Mouse (Mus musculus) frontal cortex, postnatal 14 days (tissue): Measurements from ENCODE around the gene Ccndbp1.
"Not testable (repeated sequence)": the region's sequence is repeated elsewhere in the genome, so short reads cannot be mapped to it uniquely, and the experiment has no call there.

Experiments
- DNase-seq, 2 experiments: peaks; one replicate each; pipeline ENCODE4 v3.0.0; 2022; ENCODE audit warnings: low spot score in 2 of 2

The Ccndbp1 gene

GRCm38 (mm10) chr2:121007925-121008663 lies at the start of gene Ccndbp1:
Gene Ccndbp1, plus strand, starts transcription at chr2:121008403.
- DNase-seq, result peak; percentile 64 to 68

DNA sequence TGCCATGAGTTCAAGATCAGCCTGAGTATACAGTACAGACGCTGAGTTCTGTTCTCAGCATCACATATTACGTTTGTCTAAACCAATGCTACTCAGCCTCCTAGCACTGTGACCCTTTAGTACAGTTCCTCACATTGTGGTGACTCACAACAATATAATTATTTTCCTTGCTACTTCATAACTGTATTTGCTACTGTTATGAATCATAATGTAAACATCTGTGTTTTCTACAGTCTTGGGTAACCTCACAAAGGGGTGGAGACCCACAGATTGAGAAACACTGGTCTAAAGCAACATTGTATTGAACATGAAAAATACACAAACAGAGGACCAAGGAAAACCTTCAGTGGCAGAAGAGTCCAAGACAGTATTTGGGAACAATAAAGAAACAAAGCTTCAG lies 48.8 kb upstream of the Ccndbp1 start:
- no peak for DNase-seq

- DNase-seq, result no peak
Observed at GRCm38 (mm10) chr2:120959827-120960226, 48.4 kb upstream of the Ccndbp1 start.

- no peak for DNase-seq
Observed at GRCm38 (mm10) chr2:120960261-120960660, 47.9 kb upstream of the Ccndbp1 start.

DNA sequence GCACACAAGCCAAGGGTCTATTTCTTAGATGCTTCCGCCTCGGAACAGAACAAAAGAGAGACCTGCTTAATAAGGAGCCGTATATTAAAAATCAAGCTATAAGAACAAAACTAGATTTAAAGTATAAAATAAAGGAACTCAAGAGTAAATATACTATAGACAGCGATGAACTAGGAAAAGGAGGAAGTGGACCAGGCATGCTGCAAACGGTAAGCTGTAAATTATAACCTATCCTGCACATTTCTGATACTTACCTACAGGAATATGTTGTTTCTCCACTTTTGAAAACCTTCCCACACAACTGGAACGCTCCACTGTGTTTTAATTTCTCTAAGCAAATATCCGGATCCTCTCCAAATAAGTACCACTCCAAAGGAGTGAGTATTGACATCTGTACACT lies 45.1 kb upstream of the Ccndbp1 start:
- no peak for DNase-seq

DNA sequence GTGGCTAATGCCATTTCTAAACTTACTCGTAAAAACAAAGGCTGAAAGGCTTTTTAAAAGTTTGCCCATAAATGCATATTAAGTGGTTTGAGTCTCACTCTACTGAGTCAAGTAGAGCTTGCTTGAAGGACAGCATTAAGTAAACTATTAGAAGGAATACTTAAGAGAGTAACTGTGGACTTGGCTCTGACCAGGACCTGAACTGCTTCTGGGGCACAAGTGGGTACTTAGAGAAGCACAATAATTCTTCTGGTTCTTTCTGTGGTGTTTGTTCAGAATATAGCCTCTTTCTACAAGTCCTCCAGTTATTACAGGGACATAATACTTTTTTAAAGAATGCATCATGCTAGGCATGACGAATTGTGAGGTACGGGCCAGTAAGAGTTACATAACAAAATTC lies 42.7 kb upstream of the Ccndbp1 start:
- DNase-seq, result no peak

- DNase-seq, result no peak
Observed at GRCm38 (mm10) chr2:120970045-120970539, 38.1 kb upstream of the Ccndbp1 start.

- peak; percentile 72 to 77 for DNase-seq
Observed at GRCm38 (mm10) chr2:120970559-120971080, 37.6 kb upstream of the Ccndbp1 start, which contains the start of gene Ubr1. Gene Ubr1, minus strand, starts transcription at chr2:120970715.

- DNase-seq, result no peak
Observed at GRCm38 (mm10) chr2:120971766-120972165, 36.4 kb upstream of the Ccndbp1 start.

- not testable (repeated sequence) for DNase-seq
Observed at GRCm38 (mm10) chr2:120972257-120972656, 35.9 kb upstream of the Ccndbp1 start.

DNA sequence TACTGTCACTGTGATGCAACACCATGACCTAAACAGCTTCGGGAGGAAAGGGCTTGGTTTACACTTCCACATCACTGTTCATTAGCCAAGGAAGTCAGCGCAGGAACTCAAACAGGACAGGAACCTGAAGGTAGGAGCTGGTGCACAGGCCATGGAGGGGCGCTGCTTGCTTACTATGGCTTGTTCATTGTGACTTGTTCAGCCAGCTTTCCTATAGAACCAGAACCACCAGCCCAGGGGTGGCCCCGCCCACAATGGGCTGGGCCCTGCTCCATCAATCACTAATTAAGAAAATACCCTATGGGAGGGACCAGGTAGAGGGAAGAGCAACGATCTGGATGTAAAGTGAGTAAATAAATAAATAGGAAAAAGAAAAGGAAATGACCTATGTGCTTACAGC lies 35.2 kb upstream of the Ccndbp1 start:
- no peak for DNase-seq

DNA sequence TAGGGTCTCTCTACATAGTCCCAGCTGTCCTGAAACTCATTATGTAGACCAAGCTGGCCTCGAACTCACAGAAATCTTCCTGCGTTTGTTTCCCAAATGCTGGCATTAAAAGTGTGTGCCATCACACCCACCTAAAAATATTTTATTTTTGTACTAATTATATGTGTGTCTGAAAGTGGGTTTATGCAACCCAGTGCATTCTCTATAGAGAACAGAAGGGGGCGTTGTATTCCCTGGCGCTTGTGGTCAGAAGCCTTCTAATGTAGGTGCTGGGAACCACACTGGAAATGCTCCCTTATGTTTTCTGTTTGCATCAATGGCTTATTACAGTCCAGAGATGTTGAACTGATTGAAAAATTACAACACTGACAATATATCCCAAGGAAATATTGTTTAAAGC lies 31.9 kb upstream of the Ccndbp1 start:
- DNase-seq, result no peak

DNA sequence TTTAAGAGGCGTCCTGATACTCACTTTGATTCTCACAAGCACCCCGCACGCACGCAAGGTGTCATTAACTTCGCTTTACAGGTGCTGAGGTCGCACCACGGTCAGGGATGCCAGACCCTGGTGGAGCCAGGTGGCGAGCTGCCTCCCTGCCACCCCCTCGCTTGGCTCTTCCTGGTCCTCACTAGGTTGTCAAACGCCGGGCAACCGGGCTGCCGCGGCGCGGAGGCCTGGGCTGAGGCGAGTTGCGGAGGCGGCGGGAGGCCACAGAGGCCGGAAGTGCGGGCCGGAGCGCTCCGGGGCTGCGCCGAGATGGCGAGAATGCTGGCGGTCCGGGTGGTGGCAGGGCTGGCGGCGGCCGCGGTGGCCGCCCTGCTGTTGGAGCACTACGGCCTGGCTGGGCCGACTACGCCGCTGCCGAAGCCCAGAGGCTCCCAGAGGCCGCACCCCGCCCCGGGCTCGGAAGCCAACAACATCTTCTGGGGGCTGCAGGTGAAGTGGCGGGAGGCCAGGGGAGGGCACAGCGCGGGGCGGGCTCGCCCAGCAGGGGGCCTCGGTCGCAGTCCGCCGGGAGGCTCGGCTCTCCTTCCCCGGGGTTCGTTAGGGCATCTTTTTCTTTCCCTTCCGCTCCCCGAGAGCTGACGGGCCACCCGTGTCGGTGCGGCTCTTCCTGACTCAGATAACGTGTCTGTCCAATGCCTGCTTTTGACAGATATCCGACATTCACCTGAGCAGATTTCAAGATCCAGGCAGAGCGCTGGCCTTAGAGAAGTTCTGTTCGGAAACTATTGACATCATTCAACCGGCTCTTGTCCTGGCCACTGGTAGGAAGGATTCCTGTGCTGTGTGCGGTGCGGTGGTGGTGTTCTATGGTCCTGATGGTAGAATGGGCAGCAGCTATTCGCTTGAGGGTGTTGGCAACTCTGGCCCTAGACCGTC lies 30.9 kb upstream of the Ccndbp1 start, which contains the start of gene Tmem62:
Gene Tmem62, plus strand, starts transcription at position 28 of the 936 bp plus-strand sequence.
- DNase-seq, result peak; percentile 20 to 35

GRCm38 (mm10) chr2:120977926-120978692 lies 30.1 kb upstream of the Ccndbp1 start:
- DNase-seq, result no peak

- DNase-seq, result no peak
Observed at GRCm38 (mm10) chr2:120978693-120979037, 29.5 kb upstream of the Ccndbp1 start.

DNA sequence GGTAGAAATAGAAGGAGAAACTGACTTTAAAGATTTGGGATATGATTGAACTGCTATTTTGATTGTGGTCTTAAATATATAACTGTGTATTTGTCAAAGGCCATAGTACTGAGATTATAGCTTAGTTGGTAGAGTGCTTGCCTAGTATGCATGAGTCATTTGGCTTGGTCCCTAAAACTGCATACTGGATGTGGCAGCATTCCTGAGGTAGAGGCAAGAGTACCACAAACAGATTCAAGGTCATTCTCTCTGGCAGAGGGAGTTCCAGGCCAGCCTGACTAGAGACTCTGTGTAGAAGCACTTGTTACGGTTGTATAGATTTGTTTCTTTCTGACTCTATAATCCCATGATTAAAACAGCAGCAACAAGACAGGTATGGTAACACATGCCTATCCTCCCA lies 28.4 kb upstream of the Ccndbp1 start:
- DNase-seq, result no peak

DNA sequence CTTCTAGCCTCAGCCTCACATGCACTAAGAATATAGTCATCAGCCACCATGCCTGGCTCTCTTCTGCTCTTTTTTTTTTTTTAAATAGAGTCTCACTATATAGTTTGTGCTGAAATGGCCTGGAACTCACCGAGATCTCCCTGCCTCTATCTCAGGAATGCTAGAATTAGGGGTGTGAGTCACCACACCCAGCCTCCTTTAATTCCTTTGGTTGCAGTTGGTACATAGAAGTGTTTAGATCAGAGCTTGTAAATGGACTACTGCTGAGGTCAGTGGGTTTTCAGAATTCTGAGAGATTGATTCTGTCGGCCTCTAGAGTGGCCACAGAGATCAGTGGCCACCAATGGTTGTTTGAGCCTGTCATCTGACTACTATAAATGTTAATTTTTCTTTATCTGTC lies 27.3 kb upstream of the Ccndbp1 start:
- no peak for DNase-seq

- no peak for DNase-seq
Observed at GRCm38 (mm10) chr2:120983611-120984010, 24.6 kb upstream of the Ccndbp1 start.

- no peak for DNase-seq
Observed at GRCm38 (mm10) chr2:120985241-120985640, 23.0 kb upstream of the Ccndbp1 start.

- no peak for DNase-seq
Observed at GRCm38 (mm10) chr2:120991196-120991595, 17.0 kb upstream of the Ccndbp1 start.

DNA sequence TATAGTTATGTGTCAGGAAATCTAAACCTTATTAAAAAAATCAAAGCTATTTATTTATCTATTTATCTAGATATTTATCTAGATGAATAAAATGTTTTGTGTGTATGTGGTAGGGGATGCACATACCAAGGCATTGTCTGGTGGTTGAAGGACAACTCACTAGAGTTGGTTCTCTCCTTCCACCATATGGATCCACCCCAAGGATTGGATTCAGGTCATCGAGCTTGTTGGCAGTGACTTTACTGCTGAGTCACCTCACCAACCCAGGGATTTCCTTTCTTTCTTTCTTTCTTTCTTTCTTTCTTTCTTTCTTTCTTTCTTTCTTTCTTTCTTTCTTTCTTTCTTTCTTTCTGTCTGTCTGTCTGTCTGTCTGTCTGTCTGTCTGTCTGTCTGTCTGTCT lies 11.6 kb upstream of the Ccndbp1 start:
- not testable (repeated sequence) for DNase-seq

- DNase-seq, result no peak
Observed at GRCm38 (mm10) chr2:120998863-120999262, 9.3 kb upstream of the Ccndbp1 start.
